Mouse (Mus musculus) kidney, embryonic 15.5 days (tissue): ENCODE measurements around the gene Ptgs1. TPM values are rescaled to one million over a fixed set of nuclear protein-coding genes. Genes with fewer than 3 reads are reported as not detected.

Source experiments
- ATAC-seq: fragments of 200-750 bp; cut with Nextera tagmentation; replicated peaks from 2 replicates; pipeline ENCODE4 v1.8.0; 2017; ENCODE audit warnings: moderate TSS enrichment; ENCODE audit not compliant: low FRiP score
- H3K27ac ChIP-seq: fragments of 300-500 bp; sonication (generic); 2 replicates; pipeline ENCODE4 v1.5.1; 2015; ENCODE audit warnings: mild to moderate bottlenecking, inconsistent platforms
- H3K27me3 ChIP-seq: fragments of 300-500 bp; sonication (generic); 2 replicates; pipeline ENCODE4 v1.6.1; 2015; ENCODE audit warnings: inconsistent platforms
- H3K36me3 ChIP-seq: fragments of 300-500 bp; sonication (generic); 2 replicates; pipeline ENCODE4 v1.6.1; 2015; ENCODE audit warnings: inconsistent platforms
- H3K4me1 ChIP-seq: fragments of 300-500 bp; sonication (generic); 2 replicates; pipeline ENCODE4 v1.6.1; 2015; ENCODE audit warnings: inconsistent platforms
- H3K4me2 ChIP-seq: fragments of 300-500 bp; sonication (generic); 2 replicates; pipeline ENCODE4 v1.6.1; 2015; ENCODE audit warnings: moderate library complexity, mild to moderate bottlenecking, inconsistent platforms
- H3K4me3 ChIP-seq: fragments of 300-500 bp; sonication (generic); replicated peaks from 2 replicates; pipeline ENCODE4 v1.5.1; 2015; ENCODE audit warnings: mild to moderate bottlenecking, inconsistent platforms
- H3K9ac ChIP-seq: fragments of 300-500 bp; sonication (generic); 2 replicates; pipeline ENCODE4 v1.6.1; 2015; ENCODE audit warnings: mild to moderate bottlenecking, inconsistent platforms
- H3K9me3 ChIP-seq: fragments of 300-500 bp; sonication (generic); replicated peaks from 2 replicates; pipeline ENCODE4 v1.6.1; 2016; ENCODE audit warnings: inconsistent platforms
- WGBS: fragments of 180-500 bp; shearing (Covaris S2); methylation state at CpG from one replicate; pipeline ENCODE4 v1.1.7; 2015; ENCODE audit warnings: mixed read lengths; 5-methylcytosine and 5-hydroxymethylcytosine counted together
- polyA plus RNA-seq: library from polyadenylated mRNA; unstranded; fragments of >200 nt; fragmentation: Nextera tagmentation; extraction: Ambion mirVana; gene quantifications from 2 replicates; pipeline ENCODE4 v1.2.1, GENCODE M21; 2015

Ptgs1 gene
- polyA plus RNA-seq, 1 experiment from 2014 or later: 29.2 TPM

- Histone ChIP-seq H3K36me3 (no peaks in the 10 kb centered on the region), H3K27ac (no peak overlapping the region), H3K27me3 (no peaks in the 10 kb centered on the region), H3K4me2 (no peak overlapping the region), H3K9ac (no peak overlapping the region), H3K9me3 (no peaks in the 10 kb centered on the region), H3K4me3 (no peak overlapping the region), H3K4me1 (no peaks in the 10 kb centered on the region)
- 53% methylated on average over 4 of the region's 4 CpGs for WGBS
- no peak for ATAC-seq
These were observed 29.2 kb downstream of the Ptgs1 start for GRCm38 (mm10) chr2:36259382-36259781.

GRCm38 (mm10) chr2:36259798-36260540 lies 29.7 kb downstream of the Ptgs1 start:
- Histone ChIP-seq H3K36me3 (no peaks in the 10 kb centered on the region), H3K9me3 (no peaks in the 10 kb centered on the region), H3K9ac (no peak overlapping the region), H3K4me3 (no peak overlapping the region), H3K27me3 (no peaks in the 10 kb centered on the region), H3K27ac (no peak overlapping the region), H3K4me2 (no peak overlapping the region), H3K4me1 (no peaks in the 10 kb centered on the region)
- WGBS: 74% methylated on average over 6 of the region's 6 CpGs
- no peak for ATAC-seq

- WGBS: 82% methylated on average over 4 of the region's 4 CpGs
- H3K4me1 ChIP-seq: no peaks in the 10 kb centered on the region
- H3K27me3 ChIP-seq: no peaks in the 10 kb centered on the region
- H3K9ac ChIP-seq: no peak overlapping the region
- no peak overlapping the region for H3K4me2 ChIP-seq
- H3K9me3 ChIP-seq: no peaks in the 10 kb centered on the region
- ATAC-seq: no peak
- no peaks in the 10 kb centered on the region for H3K36me3 ChIP-seq
- H3K27ac ChIP-seq: no peak overlapping the region
- H3K4me3 ChIP-seq: no peak overlapping the region
These were observed 31.8 kb downstream of the Ptgs1 start for GRCm38 (mm10) chr2:36262025-36262424.

GRCm38 (mm10) chr2:36269458-36269857 lies 39.2 kb downstream of the Ptgs1 start:
- no peak overlapping the region for H3K4me3 ChIP-seq
- no peak for ATAC-seq
- no peak overlapping the region for H3K4me2 ChIP-seq
- H3K36me3 ChIP-seq: no peaks in the 10 kb centered on the region
- 73% methylated on average over 3 of the region's 3 CpGs for WGBS
- H3K9me3 ChIP-seq: no peaks in the 10 kb centered on the region
- H3K27me3 ChIP-seq: 0 out of 2 replicates have a peak, but pooled peaks cover 5% of the 10 kb centered on the region
- no peaks in the 10 kb centered on the region for H3K4me1 ChIP-seq
- no peak overlapping the region for H3K9ac ChIP-seq
- no peak overlapping the region for H3K27ac ChIP-seq

GRCm38 (mm10) chr2:36270186-36270585 lies 40.0 kb downstream of the Ptgs1 start:
- Histone ChIP-seq H3K4me3 (no peak overlapping the region), H3K27ac (no peak overlapping the region), H3K4me2 (no peak overlapping the region), H3K9ac (no peak overlapping the region), H3K4me1 (no peaks in the 10 kb centered on the region), H3K9me3 (no peaks in the 10 kb centered on the region), H3K36me3 (no peaks in the 10 kb centered on the region), H3K27me3 (0 out of 2 replicates have a peak, but pooled peaks cover 5% of the 10 kb centered on the region)
- WGBS: 62% methylated on average over 2 of the region's 2 CpGs
- no peak for ATAC-seq

- no peak overlapping the region for H3K4me2 ChIP-seq
- 0 out of 2 replicates have a peak, but pooled peaks cover 5% of the 10 kb centered on the region for H3K27me3 ChIP-seq
- H3K9ac ChIP-seq: no peak overlapping the region
- no peaks in the 10 kb centered on the region for H3K36me3 ChIP-seq
- no peaks in the 10 kb centered on the region for H3K9me3 ChIP-seq
- no peaks in the 10 kb centered on the region for H3K4me1 ChIP-seq
- WGBS: 82% methylated on average over 4 of the region's 4 CpGs
- H3K4me3 ChIP-seq: no peak overlapping the region
- H3K27ac ChIP-seq: no peak overlapping the region
- ATAC-seq: no peak
These were observed 40.9 kb downstream of the Ptgs1 start for GRCm38 (mm10) chr2:36271085-36271484.

- ATAC-seq: no peak
- Histone ChIP-seq H3K9ac (no peak overlapping the region), H3K27me3 (peaks cover 5% of the 10 kb centered on the region; the same call in 1 of the 2 replicates), H3K9me3 (no peaks in the 10 kb centered on the region), H3K4me3 (no peak overlapping the region), H3K27ac (no peak overlapping the region), H3K4me1 (no peaks in the 10 kb centered on the region), H3K36me3 (no peaks in the 10 kb centered on the region), H3K4me2 (no peak overlapping the region)
- WGBS: 81% methylated on average over 6 of the region's 6 CpGs
These were observed 42.2 kb downstream of the Ptgs1 start for GRCm38 (mm10) chr2:36272288-36272950.

- peaks cover 13% of the 10 kb centered on the region; the same call in 1 of the 2 replicates for H3K27me3 ChIP-seq
- H3K27ac ChIP-seq: no peak overlapping the region
- no peak overlapping the region for H3K4me3 ChIP-seq
- 31% methylated on average over 4 of the region's 4 CpGs for WGBS
- 0 out of 2 replicates have a peak, but pooled peaks have one; percentile 33 for ATAC-seq
- H3K4me2 ChIP-seq: no peak overlapping the region
- no peak overlapping the region for H3K9ac ChIP-seq
- H3K4me1 ChIP-seq: no peaks in the 10 kb centered on the region
- H3K9me3 ChIP-seq: no peaks in the 10 kb centered on the region
- no peaks in the 10 kb centered on the region for H3K36me3 ChIP-seq
These were observed 46.2 kb downstream of the Ptgs1 start for GRCm38 (mm10) chr2:36276454-36276853.

- no peak overlapping the region for H3K9ac ChIP-seq
- H3K9me3 ChIP-seq: no peaks in the 10 kb centered on the region
- no peak overlapping the region for H3K4me3 ChIP-seq
- H3K4me1 ChIP-seq: no peaks in the 10 kb centered on the region
- H3K27me3 ChIP-seq: peaks cover 9% of the 10 kb centered on the region; the same call in 1 of the 2 replicates
- whole genome bisulfite sequencing: 54% methylated on average over 3 of the region's 3 CpGs
- no peak for ATAC-seq
- H3K27ac ChIP-seq: no peak overlapping the region
- H3K36me3 ChIP-seq: no peaks in the 10 kb centered on the region
- no peak overlapping the region for H3K4me2 ChIP-seq
These were observed 48.5 kb downstream of the Ptgs1 start for GRCm38 (mm10) chr2:36278760-36279159.

- Histone ChIP-seq H3K27ac (no peak overlapping the region), H3K27me3 (peaks cover 14% of the 10 kb centered on the region; the same call in 1 of the 2 replicates), H3K4me3 (no peak overlapping the region), H3K4me1 (no peaks in the 10 kb centered on the region), H3K9me3 (no peaks in the 10 kb centered on the region), H3K36me3 (no peaks in the 10 kb centered on the region), H3K9ac (no peak overlapping the region), H3K4me2 (no peak overlapping the region)
- ATAC-seq: no peak
- 83% methylated on average over 1 of the region's 1 CpGs for WGBS
These were observed 50.9 kb downstream of the Ptgs1 start for GRCm38 (mm10) chr2:36281138-36281537.

GRCm38 (mm10) chr2:36282301-36282700 lies 52.1 kb downstream of the Ptgs1 start:
- H3K4me2 ChIP-seq: no peak overlapping the region
- H3K27ac ChIP-seq: no peak overlapping the region
- H3K27me3 ChIP-seq: peaks cover 14% of the 10 kb centered on the region; the same call in 1 of the 2 replicates
- H3K4me3 ChIP-seq: no peak overlapping the region
- H3K4me1 ChIP-seq: no peaks in the 10 kb centered on the region
- no peaks in the 10 kb centered on the region for H3K9me3 ChIP-seq
- no peak for ATAC-seq
- no peak overlapping the region for H3K9ac ChIP-seq
- WGBS: 85% methylated on average over 1 of the region's 1 CpGs
- no peaks in the 10 kb centered on the region for H3K36me3 ChIP-seq
